Mouse (Mus musculus): ENCODE measurements around the gene Vps29. TPM values are rescaled to one million over a fixed set of nuclear protein-coding genes. Genes with fewer than 3 reads are reported as not detected.
A peak's percentile ranks its signal among the peaks of the same experiment; 100 is the strongest.

The Vps29 gene
- total and polyA plus RNA-seq, 2 experiments from 2014 or later: 92.5 to 184 TPM

DNA sequence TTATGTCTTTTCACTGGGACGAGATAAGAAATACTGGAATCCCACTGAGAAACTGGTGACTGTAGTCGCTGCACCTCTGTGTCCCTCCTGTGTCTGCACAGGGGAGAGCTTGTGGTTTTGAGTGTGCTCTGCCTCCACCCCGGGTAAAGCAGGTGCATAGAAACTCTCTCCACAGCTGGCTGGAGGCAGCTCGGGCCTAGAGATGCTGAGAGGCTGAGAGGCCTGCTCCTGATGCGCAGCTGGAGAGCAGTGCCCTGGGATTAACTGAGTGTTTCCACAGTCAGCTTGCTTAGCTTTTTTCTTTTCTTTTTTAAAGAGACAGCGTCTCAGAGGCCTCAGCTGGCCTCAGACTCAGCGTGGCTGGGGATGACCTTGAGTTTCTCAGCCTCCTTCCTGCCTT lies 42.5 kb upstream of the Vps29 start:
- no peak overlapping the region; the same call in 1 of the 2 replicates for H3K27ac ChIP-seq (ENCODE audit: low read depth)
- WGBS: 66% methylated on average over 7 of the region's 7 CpGs
- DNase-seq (ENCODE audit: low spot score) (no peak), ATAC-seq (ENCODE audit: insufficient read depth, low read depth) (no peak)
- H3K4me2 ChIP-seq (ENCODE audit: low read depth, low read length): no peak overlapping the region
- no peak for TF ChIP-seq CTCF (IDR thresholded peaks at IDR 0.05; ENCODE audit: low read depth)
- TF ChIP-seq EP300 (IDR thresholded peaks at IDR 0.05; ENCODE audit: low read depth): no peak
- H3K9ac ChIP-seq (replicated peaks; ENCODE audit: low read depth, low read length): no peak overlapping the region
- H3K4me1 ChIP-seq (ENCODE audit: control insufficient read depth, insufficient read depth): peaks cover 12% of the 10 kb centered on the region
- no peaks in the 10 kb centered on the region for H3K9me3 ChIP-seq (replicated peaks; ENCODE audit: control insufficient read depth, low read length)
- H3K4me3 ChIP-seq (ENCODE audit: low read depth, low read length): no peak overlapping the region
- H3K36me3 ChIP-seq (replicated peaks; ENCODE audit: control insufficient read depth, insufficient read depth, low read length): peaks cover 30% of the 10 kb centered on the region
- H3K27me3 ChIP-seq (ENCODE audit: control insufficient read depth, insufficient read depth, low read length): no peaks in the 10 kb centered on the region

- no peak overlapping the region for H3K4me2 ChIP-seq (ENCODE audit: low read depth, low read length)
- no peak overlapping the region for H3K4me3 ChIP-seq (ENCODE audit: low read depth, low read length)
- WGBS: 82% methylated on average over 4 of the region's 4 CpGs
- DNase-seq (ENCODE audit: low spot score) (no peak), ATAC-seq (ENCODE audit: insufficient read depth, low read depth) (no peak)
- no peak overlapping the region; the same call in 1 of the 2 replicates for H3K27ac ChIP-seq (ENCODE audit: low read depth)
- H3K9me3 ChIP-seq (replicated peaks; ENCODE audit: control insufficient read depth, low read length): no peaks in the 10 kb centered on the region
- H3K9ac ChIP-seq (replicated peaks; ENCODE audit: low read depth, low read length): no peak overlapping the region
- TF ChIP-seq EP300 (IDR thresholded peaks at IDR 0.05; ENCODE audit: low read depth): no peak
- TF ChIP-seq CTCF (IDR thresholded peaks at IDR 0.05; ENCODE audit: low read depth): no peak
- peaks cover 36% of the 10 kb centered on the region for H3K36me3 ChIP-seq (replicated peaks; ENCODE audit: control insufficient read depth, insufficient read depth, low read length)
- H3K4me1 ChIP-seq (ENCODE audit: control insufficient read depth, insufficient read depth): peaks cover 18% of the 10 kb centered on the region
- no peaks in the 10 kb centered on the region for H3K27me3 ChIP-seq (ENCODE audit: control insufficient read depth, insufficient read depth, low read length)
Measured at GRCm38 (mm10) chr5:122312346-122312745, 41.8 kb upstream of the Vps29 start.

- TF ChIP-seq CTCF (IDR thresholded peaks at IDR 0.05; ENCODE audit: low read depth): no peak
- no peak for TF ChIP-seq EP300 (IDR thresholded peaks at IDR 0.05; ENCODE audit: low read depth)
- Histone ChIP-seq H3K4me1 (ENCODE audit: control insufficient read depth, insufficient read depth) (peaks cover 23% of the 10 kb centered on the region), H3K27ac (ENCODE audit: low read depth) (no peak overlapping the region; the same call in 1 of the 2 replicates), H3K36me3 (replicated peaks; ENCODE audit: control insufficient read depth, insufficient read depth, low read length) (peaks cover 39% of the 10 kb centered on the region), H3K9ac (replicated peaks; ENCODE audit: low read depth, low read length) (no peak overlapping the region), H3K4me2 (ENCODE audit: low read depth, low read length) (no peak overlapping the region), H3K27me3 (ENCODE audit: control insufficient read depth, insufficient read depth, low read length) (no peaks in the 10 kb centered on the region), H3K9me3 (replicated peaks; ENCODE audit: control insufficient read depth, low read length) (no peaks in the 10 kb centered on the region), H3K4me3 (ENCODE audit: low read depth, low read length) (no peak overlapping the region)
- no peak for ATAC-seq (ENCODE audit: insufficient read depth, low read depth)
- DNase-seq (ENCODE audit: low spot score): no peak
- 86% methylated on average over 17 of the region's 17 CpGs for WGBS
Measured at GRCm38 (mm10) chr5:122312942-122313684, 41.1 kb upstream of the Vps29 start.

- DNase-seq (ENCODE audit: low spot score) (peak; percentile 85), ATAC-seq (ENCODE audit: insufficient read depth, low read depth) (peak; percentile 89)
- peak overlapping the region; percentile 90 for H3K27ac ChIP-seq (ENCODE audit: low read depth)
- TF ChIP-seq EP300 (IDR thresholded peaks at IDR 0.05; ENCODE audit: low read depth): peak; percentile 72; the same call in 1 of the 2 replicates
- TF ChIP-seq CTCF (IDR thresholded peaks at IDR 0.05; ENCODE audit: low read depth): peak; percentile 40
- H3K27me3 ChIP-seq (ENCODE audit: control insufficient read depth, insufficient read depth, low read length): no peaks in the 10 kb centered on the region
- H3K4me1 ChIP-seq (ENCODE audit: control insufficient read depth, insufficient read depth): peaks cover 34% of the 10 kb centered on the region
- peaks cover 31% of the 10 kb centered on the region; the same call in 1 of the 2 replicates for H3K36me3 ChIP-seq (replicated peaks; ENCODE audit: control insufficient read depth, insufficient read depth, low read length)
- 30% methylated on average over 20 of the region's 20 CpGs for WGBS
- 0 out of 2 replicates have a peak overlapping the region, but pooled peaks have one; percentile 19 for H3K9ac ChIP-seq (replicated peaks; ENCODE audit: low read depth, low read length)
- H3K9me3 ChIP-seq (replicated peaks; ENCODE audit: control insufficient read depth, low read length): no peaks in the 10 kb centered on the region
- H3K4me2 ChIP-seq (ENCODE audit: low read depth, low read length): no peak overlapping the region; the same call in 1 of the 2 replicates
- no peak overlapping the region for H3K4me3 ChIP-seq (ENCODE audit: low read depth, low read length)
Measured at GRCm38 (mm10) chr5:122314966-122315667, 39.1 kb upstream of the Vps29 start.

GRCm38 (mm10) chr5:122317329-122318045 lies 36.7 kb upstream of the Vps29 start:
- DNase-seq (ENCODE audit: low spot score) (no peak), ATAC-seq (ENCODE audit: insufficient read depth, low read depth) (no peak)
- 44% methylated on average over 11 of the region's 11 CpGs for WGBS
- H3K27ac ChIP-seq (ENCODE audit: low read depth): peak overlapping the region; percentile 99
- peak overlapping the region; percentile 3; the same call in 1 of the 2 replicates for H3K4me2 ChIP-seq (ENCODE audit: low read depth, low read length)
- H3K4me1 ChIP-seq (ENCODE audit: control insufficient read depth, insufficient read depth): peaks cover 40% of the 10 kb centered on the region
- peaks cover 41% of the 10 kb centered on the region for H3K36me3 ChIP-seq (replicated peaks; ENCODE audit: control insufficient read depth, insufficient read depth, low read length)
- no peaks in the 10 kb centered on the region for H3K27me3 ChIP-seq (ENCODE audit: control insufficient read depth, insufficient read depth, low read length)
- no peak overlapping the region for H3K4me3 ChIP-seq (ENCODE audit: low read depth, low read length)
- H3K9me3 ChIP-seq (replicated peaks; ENCODE audit: control insufficient read depth, low read length): no peaks in the 10 kb centered on the region
- 0 out of 2 replicates have a peak overlapping the region, but pooled peaks have one; percentile 7 for H3K9ac ChIP-seq (replicated peaks; ENCODE audit: low read depth, low read length)
- no peak for TF ChIP-seq EP300 (IDR thresholded peaks at IDR 0.05; ENCODE audit: low read depth)
- TF ChIP-seq CTCF (IDR thresholded peaks at IDR 0.05; ENCODE audit: low read depth): no peak
